Mouse (Mus musculus) A20 (cell line): ENCODE results near the gene Gm16451.
"Not testable (repeated sequence)": the region's sequence is repeated elsewhere in the genome, so short reads cannot be mapped to it uniquely, and the experiment has no call there.

ENCODE experiments used
- DNase-seq: peaks from one replicate; pipeline ENCODE4 v3.0.0-alpha.2; 2011; ENCODE audit warnings: low read depth, low spot score

The Gm16451 gene

GRCm38 (mm10) chr7:22118145-22118544, at the start of gene Gm16451:
TSS of gene Gm16451 (minus strand) at chr7:22118245.
- DNase-seq: not testable (repeated sequence)

GRCm38 (mm10) chr7:22163935-22164334, 45.9 kb upstream of the Gm16451 start, which contains the start of gene Vmn1r142:
TSS of gene Vmn1r142 (minus strand) at chr7:22164035.
- not testable (repeated sequence) for DNase-seq

- DNase-seq: not testable (repeated sequence)
Observed at GRCm38 (mm10) chr7:22134641-22135040, 16.6 kb upstream of the Gm16451 start, which contains the start of gene Gm10666. TSS of gene Gm10666 (minus strand) at chr7:22134741.

DNA sequence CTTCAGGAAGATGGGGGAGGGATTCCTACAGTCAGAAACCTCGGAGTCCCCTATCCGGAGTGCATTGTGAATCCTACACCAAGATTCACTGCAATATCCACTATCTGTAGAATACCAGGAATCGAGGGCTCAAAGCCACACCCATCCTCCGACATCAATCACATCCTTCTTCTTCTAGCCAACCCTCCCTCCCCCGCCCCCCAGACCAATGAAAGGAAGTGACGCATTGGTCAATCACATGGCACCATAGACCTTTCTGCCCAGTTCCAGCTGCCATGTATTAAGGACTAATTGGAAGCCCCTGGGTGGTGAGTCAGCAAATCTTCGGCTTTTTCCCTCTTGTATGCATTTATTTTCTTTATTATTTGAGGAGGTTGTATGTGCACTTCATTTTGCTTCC, 49.3 kb downstream of the Gm16451 start, which contains the start of gene Vmn1r139:
Gene Vmn1r139, plus strand, starts transcription at position 301 of the 400 bp plus-strand sequence.
- DNase-seq: not testable (repeated sequence)
